Mouse (Mus musculus) right cerebral cortex, postnatal 10 days (tissue): ENCODE data around the gene Fasn.
A peak's percentile ranks its signal among the peaks of the same experiment; 100 is the strongest.
"Not testable (repeated sequence)": the region's sequence is repeated elsewhere in the genome, so short reads cannot be mapped to it uniquely, and the experiment has no call there.

ENCODE experiments used
- DNase-seq, 2 experiments: peaks; one replicate each; pipeline ENCODE4 v3.0.0; 2021; ENCODE audit warnings: low spot score in 2 of 2

Gene Fasn

DNA sequence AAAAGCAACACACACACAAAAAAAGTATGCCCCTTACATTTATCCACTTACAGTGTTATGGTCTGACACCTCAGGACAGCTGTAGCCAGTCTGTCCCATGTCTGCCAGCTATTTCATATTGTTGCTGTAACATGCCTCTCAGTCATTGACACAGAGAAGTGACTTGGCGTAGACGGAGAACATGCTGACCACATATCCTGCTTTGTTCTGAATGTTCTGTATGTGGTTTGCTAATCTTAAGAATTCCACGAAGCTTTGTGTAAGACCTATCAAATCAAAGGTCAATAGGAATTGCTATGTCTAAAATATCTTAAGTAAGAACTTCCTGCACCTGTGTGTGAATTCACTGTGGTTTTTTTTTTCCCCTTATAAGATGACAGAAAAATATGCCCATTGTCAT lies 26.1 kb downstream of the Fasn start:
- DNase-seq, result no peak

DNA sequence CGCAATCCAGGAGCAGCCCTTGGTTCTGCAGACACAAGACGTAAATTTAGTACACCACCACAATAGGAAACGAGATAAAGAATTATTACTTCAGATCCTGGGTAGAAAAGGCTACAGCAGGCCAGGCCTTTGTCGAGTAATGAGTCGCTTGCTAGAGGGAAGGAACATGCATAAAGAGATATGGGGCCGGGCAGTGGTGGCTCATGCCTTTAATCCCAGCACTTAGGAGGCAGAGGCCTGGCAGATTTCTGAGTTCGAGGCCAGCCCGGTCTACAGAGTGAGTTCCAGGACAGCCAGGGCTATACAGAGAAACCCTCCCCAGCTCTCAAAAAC lies 27.8 kb downstream of the Fasn start:
- DNase-seq, result no peak

- peak; percentile 96 to 98 for DNase-seq
Observed at GRCm38 (mm10) chr11:120795756-120796613, 28.4 kb downstream of the Fasn start, which contains the start of gene Dus1l. Gene Dus1l (minus strand): TSS chr11:120796403.

GRCm38 (mm10) chr11:120792652-120793051 lies 31.7 kb downstream of the Fasn start:
- no peak for DNase-seq

DNA sequence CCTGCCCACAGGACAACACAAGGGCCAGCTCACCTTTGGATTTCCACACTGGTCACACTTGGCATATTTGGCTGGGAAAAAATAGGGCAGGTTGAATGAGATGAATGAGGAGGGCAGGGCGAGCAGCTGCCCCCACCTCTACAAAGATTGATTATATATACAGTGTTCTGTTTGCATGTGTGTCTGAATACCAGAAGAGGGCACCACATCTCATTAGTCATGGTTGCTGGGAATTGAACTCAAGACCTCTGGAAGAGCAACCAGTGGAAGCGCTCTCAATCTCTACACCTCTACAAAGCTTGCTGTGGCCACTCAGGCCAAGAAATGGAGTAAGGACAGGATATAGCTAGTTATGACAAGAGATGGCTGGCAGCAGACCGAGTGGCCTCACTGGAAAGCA lies 34.5 kb downstream of the Fasn start:
- no peak for DNase-seq

GRCm38 (mm10) chr11:120789355-120789754 lies 35.0 kb downstream of the Fasn start:
- DNase-seq, result no peak

DNA sequence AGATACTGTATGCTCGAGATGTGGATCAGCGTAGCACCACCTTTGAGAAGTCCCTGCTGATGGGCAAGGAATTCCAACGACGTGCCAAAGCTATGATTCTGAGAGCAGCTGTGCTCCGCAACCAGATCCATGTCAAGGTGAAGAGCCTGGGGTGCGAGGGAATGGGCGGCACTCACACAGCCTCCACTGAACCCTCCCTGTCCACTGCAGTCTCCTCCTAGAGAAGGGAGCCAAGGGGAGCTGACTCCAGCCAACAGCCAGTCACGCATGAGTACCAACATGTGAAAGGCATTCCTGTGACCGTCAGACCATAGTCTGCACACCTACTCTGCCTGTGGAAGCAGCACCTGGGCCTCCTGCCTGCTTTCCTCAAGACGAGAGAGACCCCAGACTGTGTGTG lies 35.9 kb downstream of the Fasn start:
- DNase-seq, result not testable (repeated sequence)

DNA sequence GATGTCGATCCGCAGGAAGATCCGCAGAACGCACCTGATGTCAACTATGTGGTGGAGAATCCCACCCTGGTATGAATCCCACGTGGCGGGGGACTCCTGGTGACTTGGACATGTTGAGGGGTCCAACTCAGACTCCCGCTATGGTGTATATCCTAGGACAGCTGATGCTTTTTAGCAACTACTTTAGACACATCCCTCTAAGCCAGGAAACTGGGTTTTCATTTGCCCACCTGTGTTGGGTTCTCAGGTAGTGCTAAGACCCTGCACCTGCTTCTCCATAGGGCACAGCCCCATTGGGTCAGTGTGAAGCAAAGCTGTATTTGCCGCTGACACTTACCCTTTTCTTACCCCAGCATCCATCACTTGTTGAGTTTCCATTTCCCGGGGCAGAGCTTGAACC lies 39.2 kb downstream of the Fasn start:
- peak; percentile 22 to 27 for DNase-seq

DNA sequence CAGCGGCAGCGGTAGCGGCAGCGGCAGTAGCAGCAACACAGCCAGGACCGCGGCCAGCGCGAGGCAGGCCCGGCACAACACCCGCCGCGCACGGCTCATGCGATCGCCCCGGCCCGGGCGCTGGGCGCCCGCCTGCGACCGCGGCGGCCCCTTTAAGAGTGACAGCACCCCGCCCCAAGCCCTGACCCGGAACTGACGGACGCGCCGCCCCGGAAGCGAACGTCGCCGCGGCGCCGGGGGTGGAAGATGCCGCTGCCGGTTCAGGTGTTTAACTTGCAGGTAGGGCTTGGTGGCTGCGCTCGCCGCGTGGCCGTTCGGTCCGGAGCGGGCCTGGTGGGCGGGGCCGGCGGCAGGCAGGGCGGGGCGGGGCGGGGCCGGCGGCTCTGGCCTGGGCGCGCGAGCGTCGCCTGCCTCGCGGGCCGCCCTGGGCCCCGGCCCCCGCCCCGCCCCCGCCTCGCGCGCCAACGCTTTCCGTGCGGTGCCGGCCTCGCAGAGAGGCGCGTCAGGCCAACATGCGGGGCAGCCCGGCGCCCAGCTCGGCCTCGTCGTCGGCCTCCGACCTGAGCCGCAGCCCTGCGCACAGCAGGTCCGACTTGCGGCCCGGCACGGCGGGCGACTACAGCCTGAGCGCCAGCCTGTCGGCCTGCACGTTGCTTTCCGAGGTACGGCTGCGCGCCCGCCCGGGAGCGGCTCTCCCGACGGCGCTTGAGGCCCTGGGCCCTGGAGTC lies 40.1 kb downstream of the Fasn start, which contains the start of the genes Rfng and Gps1:
TSS of gene Rfng (minus strand) at position 144 of the 728 bp plus-strand sequence.
TSS of gene Gps1 (plus strand) at position 209 of the 728 bp plus-strand sequence.
- DNase-seq, result peak; percentile 87 to 89

DNA sequence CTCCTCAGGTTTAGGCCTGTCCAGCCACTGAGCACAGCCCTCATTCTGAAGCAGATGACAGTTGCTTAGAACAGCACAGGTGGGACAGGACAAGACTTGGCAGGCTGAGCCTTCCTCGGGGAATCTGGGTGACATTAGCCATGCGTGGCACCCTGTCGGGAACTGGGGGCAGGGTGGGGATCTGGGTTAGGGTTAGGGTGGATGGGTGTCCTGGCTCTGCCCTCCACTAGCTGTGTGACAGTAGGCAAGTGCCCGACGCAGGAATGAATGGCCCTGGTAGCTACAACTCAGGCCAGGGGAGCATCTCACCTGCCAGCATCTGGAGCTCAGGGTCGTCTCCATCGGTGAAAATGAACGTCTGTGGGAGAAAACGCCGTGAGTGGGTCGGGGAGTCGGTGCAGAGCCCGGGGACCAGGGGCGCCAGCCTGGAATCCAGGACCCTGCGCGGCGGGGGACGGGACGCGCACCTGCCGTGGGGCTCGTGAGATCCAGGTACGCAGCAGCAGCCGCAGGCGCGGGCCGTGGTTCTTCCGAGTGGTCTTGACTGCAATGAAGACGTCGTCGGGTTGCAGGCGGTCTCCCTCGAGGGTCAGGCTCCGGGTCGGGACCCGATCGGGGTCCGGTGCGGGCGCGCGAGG lies 40.8 kb downstream of the Fasn start:
- no peak for DNase-seq

DNA sequence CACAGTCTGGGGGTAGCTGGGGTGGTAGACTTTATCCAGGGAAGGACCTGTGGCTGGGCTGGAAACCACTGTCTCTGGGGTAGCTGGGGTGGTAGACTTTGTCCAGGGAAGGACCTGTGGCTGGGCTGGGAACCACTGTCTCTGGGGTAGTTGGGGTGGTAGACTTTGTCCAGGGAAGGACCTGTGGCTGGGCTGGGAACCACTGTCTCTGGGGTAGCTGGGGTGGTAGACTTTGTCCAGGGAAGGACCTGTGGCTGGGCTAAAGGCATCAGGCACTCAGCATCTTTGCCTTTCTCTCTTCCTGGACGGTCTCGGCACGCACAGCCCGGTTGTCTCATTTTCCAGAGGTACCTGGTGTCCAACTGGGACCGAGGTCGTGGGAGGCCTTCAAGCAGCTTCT lies 43.0 kb downstream of the Fasn start:
- DNase-seq, result not testable (repeated sequence)

DNA sequence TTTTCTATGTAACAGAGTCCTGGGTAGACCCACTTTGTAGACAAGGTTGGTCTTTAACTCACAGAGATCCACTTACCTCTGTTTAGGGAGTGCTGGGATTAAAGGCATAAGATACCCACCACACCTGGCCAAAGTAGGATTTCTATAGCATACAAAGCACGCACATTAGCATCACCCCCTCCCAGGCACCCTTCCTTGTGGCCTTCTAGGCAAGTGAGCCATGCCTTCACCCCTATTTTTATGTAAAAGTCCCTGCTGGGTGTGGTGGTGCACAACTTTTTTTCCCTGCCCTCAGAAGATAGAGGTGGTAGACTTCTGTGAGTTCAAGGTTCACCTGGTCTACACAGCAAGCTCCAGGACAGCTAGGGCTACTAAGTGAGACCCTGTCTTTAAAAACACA lies 44.5 kb downstream of the Fasn start:
- DNase-seq, result no peak

DNA sequence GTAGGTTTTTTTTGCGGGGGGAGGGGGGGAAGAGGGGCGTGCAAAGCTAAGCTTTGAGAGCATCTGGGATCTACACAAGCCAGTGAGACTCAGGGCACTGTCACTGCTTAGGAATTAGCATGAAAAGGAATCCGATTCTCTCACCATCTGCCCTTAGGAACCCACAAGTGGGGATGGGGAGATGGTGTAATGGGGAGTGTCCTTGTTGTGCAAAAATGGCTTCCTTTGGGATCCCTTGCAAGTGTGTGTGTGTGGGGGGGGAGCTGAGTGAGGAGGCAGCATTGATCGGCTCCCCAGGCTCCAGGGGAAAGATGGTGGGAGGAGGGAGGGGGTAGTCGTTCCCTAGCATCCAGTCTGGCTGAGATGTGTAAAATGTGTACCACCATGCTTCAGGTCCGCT lies 47.2 kb downstream of the Fasn start:
- DNase-seq, result no peak

- peak; percentile 91 to 95 for DNase-seq
Observed at GRCm38 (mm10) chr11:120775774-120776469, 48.4 kb downstream of the Fasn start.

GRCm38 (mm10) chr11:120773463-120774190 lies 50.7 kb downstream of the Fasn start:
- DNase-seq, result no peak

GRCm38 (mm10) chr11:120772749-120773148 lies 51.6 kb downstream of the Fasn start:
- no peak for DNase-seq

GRCm38 (mm10) chr11:120768206-120768605 lies 56.1 kb downstream of the Fasn start:
- DNase-seq, result no peak

- not testable (repeated sequence) for DNase-seq
Observed at GRCm38 (mm10) chr11:120767023-120767422, 57.3 kb downstream of the Fasn start.

DNA sequence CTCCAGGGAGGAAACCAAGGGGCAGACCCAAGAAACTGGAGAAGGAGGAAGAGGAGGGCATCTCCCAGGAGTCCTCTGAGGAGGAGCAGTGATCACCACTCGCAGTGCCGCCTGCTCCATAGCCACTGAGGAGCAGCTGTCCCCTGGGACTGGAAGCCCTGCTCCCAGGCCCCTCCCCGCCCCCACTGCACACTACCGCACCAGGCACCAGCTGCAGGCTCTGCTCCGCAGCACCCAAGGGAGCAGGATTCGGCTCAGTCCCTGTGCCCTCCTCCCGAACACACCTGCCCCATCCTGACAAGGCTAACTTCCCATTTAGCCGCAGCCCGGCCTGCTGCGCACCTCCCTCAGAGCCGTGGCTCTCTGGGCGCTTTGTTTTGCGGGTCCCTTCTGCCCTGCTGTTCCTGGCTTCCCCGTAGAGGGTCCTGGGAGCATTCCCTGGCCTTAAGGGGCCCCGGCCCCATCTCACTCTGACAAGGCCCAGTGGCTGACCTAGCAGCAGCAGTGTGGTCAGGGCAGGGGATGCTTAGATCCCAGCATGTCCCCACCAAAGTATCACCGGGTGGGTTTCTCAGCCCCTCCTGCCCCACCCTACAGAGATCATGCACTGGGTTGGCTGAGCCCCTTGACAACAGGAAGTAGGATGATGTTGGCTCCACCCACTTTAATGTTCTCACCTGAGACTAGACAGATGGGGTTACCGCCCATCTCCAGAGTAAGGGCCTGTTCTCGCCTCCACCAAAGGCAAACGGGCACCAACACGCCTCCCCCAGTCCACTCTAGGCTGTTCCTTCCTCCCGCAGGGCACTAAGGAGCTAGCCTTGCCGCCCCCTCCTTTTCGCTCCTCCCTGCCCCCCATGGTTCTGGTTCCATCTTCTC lies 61.0 kb downstream of the Fasn start:
- not testable (repeated sequence) for DNase-seq

DNA sequence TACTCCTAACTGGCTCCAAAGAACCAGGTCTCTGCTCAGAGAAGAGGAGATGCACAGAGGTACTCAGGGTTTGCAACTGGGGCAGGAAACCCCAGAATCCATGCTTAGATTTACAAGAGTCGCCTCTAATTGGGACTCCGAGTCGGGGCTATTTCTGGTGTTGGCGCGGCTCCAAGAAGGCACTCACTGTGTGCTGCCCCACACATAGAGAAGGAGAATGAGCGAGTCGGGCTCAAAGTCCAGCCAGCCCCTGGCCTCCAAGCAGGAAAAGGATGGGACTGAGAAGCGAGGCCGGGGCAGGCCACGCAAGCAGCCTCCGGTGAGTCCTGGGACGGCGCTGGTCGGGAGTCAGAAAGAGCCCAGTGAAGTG lies 61.7 kb downstream of the Fasn start, which contains the start of gene Hmga1b:
TSS of gene Hmga1b (plus strand) at position 123 of the 370 bp plus-strand sequence.
- DNase-seq, result not testable (repeated sequence)
